Mouse (Mus musculus) C2C12 (cell line): ENCODE data around the gene Myl4.

ENCODE experiments used
- CEBPB ChIP-seq: IDR thresholded peaks from one replicate; pipeline ENCODE4 v1.6.1; 2011; ENCODE audit warnings: low read depth, mild to moderate bottlenecking, control low read depth, moderate library complexity
- CTCF ChIP-seq: IDR thresholded peaks from one replicate; pipeline ENCODE4 v1.5.1; 2011; ENCODE audit not compliant: control insufficient read depth, insufficient read depth, insufficient read length
- MAX ChIP-seq: IDR thresholded peaks from one replicate; pipeline ENCODE4 v1.6.1; 2011; ENCODE audit warnings: mild to moderate bottlenecking, control low read depth
- MYOG ChIP-seq: IDR thresholded peaks from one replicate; pipeline ENCODE4 v1.6.1; 2011; ENCODE audit not compliant: control insufficient read depth, insufficient read length; ENCODE audit errors: extremely low read depth

DNA sequence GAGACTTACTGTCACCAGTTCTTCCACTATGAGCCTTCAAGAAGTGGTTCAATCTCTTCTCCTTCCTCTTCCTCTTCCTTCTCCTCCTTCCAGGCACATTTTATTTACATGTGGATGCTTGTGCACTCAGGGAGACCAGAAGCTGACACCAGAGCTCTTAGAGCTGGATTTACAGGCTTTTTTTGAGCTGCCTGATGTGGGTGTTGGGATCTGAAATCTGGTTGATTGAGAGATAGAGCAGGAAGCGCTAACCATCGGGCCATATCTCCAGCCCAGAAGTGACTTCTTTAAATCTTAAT, 31.8 kb downstream of the Myl4 start:
- TF ChIP-seq MAX = no peak
- TF ChIP-seq CTCF = no peak
- no peak for TF ChIP-seq CEBPB
- no peak for TF ChIP-seq MYOG
